Mouse (Mus musculus): ENCODE measurements at regions not wholly inside any gene's neighbourhood (a gene's known extent, or its start where the extent isn't known, plus 50 kb on each side); places are given as distances from the start of the nearest gene placed in this dataset.

DNA sequence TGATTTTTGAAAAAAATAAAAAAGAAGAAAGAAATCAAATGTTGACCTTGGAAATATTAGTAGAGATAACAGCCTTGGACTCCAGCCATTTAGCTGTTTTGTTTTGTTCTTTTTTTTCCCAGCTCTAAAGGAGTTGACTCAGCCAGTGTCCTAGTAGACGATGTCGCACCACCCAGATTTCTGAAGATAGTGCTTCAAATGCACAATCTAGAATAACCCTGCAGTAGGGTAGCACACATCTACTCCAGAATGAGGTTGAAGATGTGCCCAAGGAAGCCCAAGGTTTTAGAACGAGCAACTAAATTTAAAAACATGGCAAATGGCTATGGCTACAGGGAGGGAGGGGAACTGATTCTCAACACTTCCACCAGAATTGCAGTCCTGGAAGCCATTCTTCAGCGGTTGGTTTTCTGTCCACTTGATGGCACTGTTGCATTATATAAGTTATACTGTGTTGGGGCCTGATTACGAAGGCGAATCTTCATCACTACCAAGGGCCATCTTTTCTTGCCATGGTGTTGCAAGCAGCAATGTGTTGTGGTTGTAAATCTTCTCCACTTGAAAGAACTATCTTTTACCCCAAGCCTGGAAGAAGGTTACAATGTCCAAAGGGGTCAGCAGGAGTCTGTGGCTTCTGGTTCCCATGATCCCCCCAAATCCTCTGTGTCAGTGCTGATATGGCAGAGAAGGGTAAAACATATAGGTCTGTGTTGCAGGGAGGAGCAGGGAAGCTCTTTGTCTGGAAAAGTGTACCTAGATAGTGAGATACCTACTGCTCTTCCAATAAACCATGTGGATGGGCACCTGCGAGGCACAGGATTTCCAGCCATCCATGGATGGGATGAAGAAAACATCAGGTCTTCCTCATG is 330.6 kb downstream of the Zfp619 start:
- DNase-seq (ENCODE audit: low spot score), result peak; percentile 19
- H3K36me3 ChIP-seq, result no peaks in the 10 kb centered on the region
- no peaks in the 10 kb centered on the region for H3K9me3 ChIP-seq (replicated peaks)
- no peak overlapping the region for H3K27ac ChIP-seq (replicated peaks)
- H3K4me1 ChIP-seq, result no peaks in the 10 kb centered on the region
- H3K27me3 ChIP-seq (ENCODE audit: low read depth, poor library complexity, severe bottlenecking), result no peaks in the 10 kb centered on the region
- 53% methylated on average over 7 of the region's 7 CpGs for WGBS
- H3K4me3 ChIP-seq, result no peak overlapping the region

DNA sequence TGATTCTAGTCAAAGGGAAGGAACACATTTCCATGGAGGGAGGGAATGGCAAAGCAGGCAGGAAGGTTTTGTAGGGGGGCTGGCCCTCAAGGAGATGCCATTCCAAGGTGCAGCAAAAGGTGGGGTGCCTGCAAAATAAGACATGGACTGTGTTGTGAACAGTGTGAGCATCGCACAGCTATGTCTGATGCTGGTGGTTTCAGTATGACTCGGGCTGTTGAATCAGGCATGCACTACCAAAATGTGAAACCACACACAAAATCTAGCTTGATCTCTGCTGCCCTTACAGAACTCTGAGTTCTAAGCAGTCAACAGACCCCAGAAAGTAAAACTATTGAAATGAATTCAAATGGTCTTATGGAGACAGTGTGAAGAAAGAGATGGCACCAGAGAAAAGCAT is 339.7 kb downstream of the Zfp619 start:
- no peaks in the 10 kb centered on the region for H3K27me3 ChIP-seq (ENCODE audit: low read depth, poor library complexity, severe bottlenecking)
- H3K4me1 ChIP-seq, result no peaks in the 10 kb centered on the region
- H3K27ac ChIP-seq (replicated peaks), result no peak overlapping the region
- H3K9me3 ChIP-seq (replicated peaks), result no peaks in the 10 kb centered on the region
- no peak overlapping the region for H3K4me3 ChIP-seq
- 93% methylated on average over 2 of the region's 2 CpGs for WGBS
- no peak for DNase-seq (ENCODE audit: low spot score)
- no peaks in the 10 kb centered on the region for H3K36me3 ChIP-seq

DNA sequence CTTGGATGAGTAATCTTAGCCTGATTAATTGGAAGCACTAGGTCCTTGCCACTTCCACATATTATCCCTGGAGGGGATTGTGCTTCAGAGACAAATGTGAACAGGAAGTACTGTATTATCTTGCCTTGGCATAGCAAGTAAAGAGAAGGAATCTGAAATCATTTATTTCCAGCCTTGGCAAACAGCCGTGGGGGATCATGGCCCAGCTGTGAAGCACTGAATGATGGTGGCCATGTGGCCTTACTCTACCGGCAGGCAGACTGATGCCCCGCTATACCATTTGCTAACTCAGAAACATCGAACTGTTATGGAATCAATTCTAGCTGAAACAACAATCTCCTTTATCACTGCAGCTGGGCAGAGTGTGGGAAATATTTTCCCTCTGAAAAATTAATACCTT is 345.3 kb downstream of the Zfp619 start:
- H3K27me3 ChIP-seq (ENCODE audit: low read depth, poor library complexity, severe bottlenecking), result no peaks in the 10 kb centered on the region
- WGBS, result 94% methylated on average over 4 of the region's 4 CpGs

DNA sequence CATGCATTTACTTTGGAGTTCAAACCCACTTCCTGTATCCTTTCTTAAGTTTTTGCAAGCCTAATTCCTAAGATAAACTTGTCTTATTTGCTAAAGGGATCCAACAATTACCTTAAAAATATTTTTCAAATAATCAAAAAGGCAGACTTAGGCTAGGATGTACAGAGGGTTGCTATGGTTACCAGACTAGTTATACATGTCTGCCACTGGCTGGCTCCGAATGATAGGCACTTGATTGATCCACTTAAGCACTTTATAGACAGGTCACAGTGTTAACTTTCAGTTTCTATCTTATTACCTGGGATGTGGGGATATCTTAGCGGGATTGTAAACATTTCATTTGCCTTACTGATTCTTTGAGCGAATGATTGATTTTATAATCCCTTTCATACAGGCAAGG is 346.6 kb downstream of the Zfp619 start:
- Histone ChIP-seq H3K27me3 (ENCODE audit: low read depth, poor library complexity, severe bottlenecking) (no peaks in the 10 kb centered on the region), H3K27ac (replicated peaks) (no peak overlapping the region), H3K9me3 (replicated peaks) (no peaks in the 10 kb centered on the region), H3K36me3 (no peaks in the 10 kb centered on the region), H3K4me1 (peaks cover 13% of the 10 kb centered on the region), H3K4me3 (no peak overlapping the region)
- WGBS, result 79% methylated on average over 3 of the region's 3 CpGs
- DNase-seq (ENCODE audit: low spot score), result no peak

More for the DNA sequence above, 345.3 kb downstream of the Zfp619 start:
- no peak overlapping the region for H3K27ac ChIP-seq (replicated peaks)
- H3K4me3 ChIP-seq, result no peak overlapping the region
- H3K4me1 ChIP-seq, result peaks cover 12% of the 10 kb centered on the region
- H3K36me3 ChIP-seq, result no peaks in the 10 kb centered on the region
- no peaks in the 10 kb centered on the region for H3K9me3 ChIP-seq (replicated peaks)
- DNase-seq (ENCODE audit: low spot score), result no peak

DNA sequence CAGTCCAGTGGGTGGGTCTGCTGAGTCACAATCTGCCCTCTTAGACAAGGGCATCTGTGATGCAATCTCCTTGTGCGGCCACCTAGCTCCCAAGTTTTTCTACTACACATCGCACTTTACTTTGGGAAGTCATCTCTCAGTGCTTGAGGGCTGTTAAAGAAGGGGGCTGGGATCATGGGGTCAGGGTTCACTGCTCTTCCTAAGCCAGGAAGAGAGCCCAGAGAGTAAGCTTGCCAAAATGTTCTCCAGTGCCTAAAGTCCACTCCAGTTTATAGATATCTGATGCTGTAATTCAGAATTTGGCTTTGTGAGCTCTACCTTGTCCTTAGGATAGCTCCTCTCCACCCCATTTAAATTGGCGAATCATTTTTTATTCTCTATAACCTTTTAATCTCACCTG is 347.2 kb downstream of the Zfp619 start:
- H3K36me3 ChIP-seq, result no peaks in the 10 kb centered on the region
- H3K4me1 ChIP-seq, result peaks cover 13% of the 10 kb centered on the region
- 85% methylated on average over 3 of the region's 3 CpGs for WGBS
- no peak overlapping the region for H3K4me3 ChIP-seq
- DNase-seq (ENCODE audit: low spot score), result no peak
- no peaks in the 10 kb centered on the region for H3K9me3 ChIP-seq (replicated peaks)
- no peak overlapping the region for H3K27ac ChIP-seq (replicated peaks)
- H3K27me3 ChIP-seq (ENCODE audit: low read depth, poor library complexity, severe bottlenecking), result no peaks in the 10 kb centered on the region

DNA sequence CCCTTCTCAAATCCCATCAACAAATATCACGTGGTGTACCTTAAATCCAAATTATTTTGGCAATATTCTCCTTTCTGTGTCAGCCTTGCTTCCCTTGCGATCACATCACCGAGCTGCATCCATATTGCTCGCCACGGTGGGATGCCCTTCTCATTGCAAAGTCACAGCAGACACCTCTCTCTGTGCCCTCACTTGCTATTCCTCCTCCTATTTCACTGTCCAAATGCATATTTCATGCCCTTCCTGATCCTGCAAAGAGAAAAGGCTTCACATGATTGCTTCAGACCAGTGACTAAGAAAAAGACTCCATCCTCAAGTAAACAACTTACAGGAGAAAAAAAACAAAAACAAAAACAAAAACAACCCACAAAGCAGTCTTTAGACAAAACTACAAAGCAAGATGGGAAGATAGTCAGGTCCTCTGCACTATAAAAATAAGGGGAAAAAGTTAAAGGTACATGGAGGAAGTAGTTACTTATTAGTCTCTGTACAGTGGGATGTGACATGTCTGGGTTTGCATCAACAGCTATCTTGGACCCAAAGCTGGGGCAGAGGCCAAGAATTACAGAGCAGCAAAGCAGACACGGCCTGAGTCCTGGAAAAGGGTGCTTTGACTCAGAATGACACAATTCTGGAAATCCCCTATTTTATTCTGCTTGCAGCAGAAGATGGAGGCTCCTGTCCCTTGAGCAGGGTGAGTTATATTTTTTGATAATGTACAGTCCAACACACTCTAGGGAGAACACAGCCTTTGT is 349.3 kb downstream of the Zfp619 start:
- H3K9me3 ChIP-seq (replicated peaks), result no peaks in the 10 kb centered on the region
- H3K27ac ChIP-seq (replicated peaks), result no peak overlapping the region
- no peak for DNase-seq (ENCODE audit: low spot score)
- H3K36me3 ChIP-seq, result no peaks in the 10 kb centered on the region
- no peaks in the 10 kb centered on the region for H3K27me3 ChIP-seq (ENCODE audit: low read depth, poor library complexity, severe bottlenecking)
- H3K4me1 ChIP-seq, result peaks cover 13% of the 10 kb centered on the region
- H3K4me3 ChIP-seq, result no peak overlapping the region
- 70% methylated on average over 6 of the region's 6 CpGs for WGBS

DNA sequence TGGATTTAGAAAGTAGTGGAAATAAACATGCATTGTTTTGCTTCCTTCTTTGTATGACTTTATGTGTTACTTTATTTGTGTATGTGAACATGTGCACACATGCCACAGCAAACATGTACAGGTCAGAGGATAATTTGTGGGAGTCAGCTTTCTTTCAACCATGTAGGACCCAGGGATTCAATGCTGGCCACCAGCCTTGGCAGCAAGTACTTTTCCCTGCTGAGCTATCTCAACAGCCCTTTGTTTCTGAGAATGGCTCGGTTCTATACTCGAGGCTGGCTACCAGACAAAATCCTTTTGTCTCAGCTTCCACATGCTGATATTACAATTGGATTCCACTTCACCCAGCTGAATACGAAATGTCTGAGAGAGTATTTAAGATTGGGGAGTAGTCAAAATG is 349.9 kb downstream of the Zfp619 start:
- no peaks in the 10 kb centered on the region for H3K27me3 ChIP-seq (ENCODE audit: low read depth, poor library complexity, severe bottlenecking)
- no peak overlapping the region for H3K27ac ChIP-seq (replicated peaks)
- no peaks in the 10 kb centered on the region for H3K36me3 ChIP-seq
- H3K4me1 ChIP-seq, result peaks cover 13% of the 10 kb centered on the region
- H3K9me3 ChIP-seq (replicated peaks), result no peaks in the 10 kb centered on the region
- no peak for DNase-seq (ENCODE audit: low spot score)
- 18% methylated on average over 3 of the region's 3 CpGs for WGBS
- no peak overlapping the region for H3K4me3 ChIP-seq

DNA sequence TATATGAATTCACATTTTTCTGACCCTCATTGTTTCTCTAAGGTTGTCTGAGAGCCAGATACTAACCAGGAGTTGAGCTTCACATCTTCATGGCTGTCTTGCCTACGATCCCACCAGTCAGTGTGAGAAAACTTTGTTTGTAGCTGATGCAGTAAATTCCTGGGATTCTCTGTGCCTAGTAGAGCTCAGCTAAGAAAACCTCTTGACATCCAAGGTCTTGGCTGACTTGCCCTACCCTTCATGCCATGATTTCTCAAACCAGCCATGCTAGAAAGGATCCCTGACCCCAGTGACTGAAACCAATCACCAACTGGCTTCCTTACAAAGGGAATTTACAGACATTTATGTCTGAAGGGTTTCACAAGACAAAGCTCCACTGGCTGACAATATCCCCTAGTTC is 364.5 kb downstream of the Zfp619 start:
- WGBS, result 86% methylated on average over 1 of the region's 1 CpGs
- no peaks in the 10 kb centered on the region for H3K9me3 ChIP-seq (replicated peaks)

DNA sequence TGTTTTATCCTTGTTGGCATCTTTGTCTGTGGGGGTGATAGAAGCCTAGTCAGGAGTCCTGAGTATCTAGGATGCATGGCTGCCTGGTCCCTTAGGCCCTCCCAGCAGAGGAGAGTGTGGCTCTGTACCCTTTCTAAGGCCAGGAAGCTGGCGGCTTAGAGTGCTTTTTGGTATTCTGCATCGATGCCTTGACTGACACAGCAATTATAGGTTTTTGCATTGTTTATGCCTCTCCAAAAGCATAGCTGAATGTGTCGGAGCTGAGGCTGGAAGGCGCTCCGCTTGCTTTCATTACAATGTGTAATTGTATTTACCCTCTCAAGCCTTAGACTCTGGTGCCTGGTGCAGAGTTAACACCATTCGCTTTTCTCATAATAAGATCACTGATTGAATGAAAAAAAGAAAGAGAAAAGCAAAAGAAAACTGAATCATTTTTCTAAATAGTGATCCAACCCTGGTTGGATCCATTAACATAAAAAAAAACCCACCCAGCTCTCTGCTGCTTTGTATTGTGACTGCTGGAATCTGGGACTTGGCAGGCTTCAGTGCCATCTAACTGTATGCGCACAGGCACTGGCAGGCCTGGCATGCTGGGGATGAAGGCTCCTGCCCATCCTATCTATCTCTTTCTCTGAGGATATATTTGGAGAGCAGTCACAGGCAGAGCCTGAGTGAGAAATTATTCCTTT is 376.8 kb downstream of the Zfp619 start:
- Histone ChIP-seq H3K27ac (replicated peaks) (no peak overlapping the region), H3K9me3 (replicated peaks) (no peaks in the 10 kb centered on the region), H3K4me3 (no peak overlapping the region), H3K27me3 (ENCODE audit: low read depth, poor library complexity, severe bottlenecking) (no peaks in the 10 kb centered on the region), H3K4me1 (no peaks in the 10 kb centered on the region), H3K36me3 (no peaks in the 10 kb centered on the region)
- 70% methylated on average over 7 of the region's 7 CpGs for WGBS
- no peak for DNase-seq (ENCODE audit: low spot score)

More for the DNA sequence above, 364.5 kb downstream of the Zfp619 start:
- no peak overlapping the region for H3K27ac ChIP-seq (replicated peaks)
- DNase-seq (ENCODE audit: low spot score), result no peak
- H3K4me1 ChIP-seq, result no peaks in the 10 kb centered on the region
- no peak overlapping the region for H3K4me3 ChIP-seq
- H3K36me3 ChIP-seq, result no peaks in the 10 kb centered on the region
- no peaks in the 10 kb centered on the region for H3K27me3 ChIP-seq (ENCODE audit: low read depth, poor library complexity, severe bottlenecking)

DNA sequence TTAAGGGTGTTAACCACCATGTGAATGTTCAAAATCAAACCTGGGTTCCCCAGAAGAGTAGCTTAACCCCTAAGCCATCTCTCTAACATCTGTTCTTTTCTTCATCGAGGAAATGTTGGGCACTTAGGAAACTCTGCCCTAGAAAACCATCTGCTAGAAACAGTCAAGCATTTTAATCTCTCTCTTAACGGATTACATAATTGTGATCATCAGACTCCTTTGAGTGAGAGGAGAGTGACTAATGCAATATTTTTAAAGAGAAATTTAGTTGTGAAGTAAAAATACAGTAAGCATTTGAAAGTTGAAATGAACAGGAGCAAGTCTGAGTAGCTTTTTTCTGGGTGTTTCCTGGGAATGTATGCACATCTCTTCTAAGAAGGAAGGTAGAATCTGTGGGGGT is 379.4 kb downstream of the Zfp619 start:
- WGBS, result 90% methylated on average over 2 of the region's 2 CpGs
- Histone ChIP-seq H3K27me3 (ENCODE audit: low read depth, poor library complexity, severe bottlenecking) (no peaks in the 10 kb centered on the region), H3K4me1 (no peaks in the 10 kb centered on the region), H3K27ac (replicated peaks) (no peak overlapping the region), H3K9me3 (replicated peaks) (no peaks in the 10 kb centered on the region), H3K36me3 (no peaks in the 10 kb centered on the region), H3K4me3 (no peak overlapping the region)
- no peak for DNase-seq (ENCODE audit: low spot score)

DNA sequence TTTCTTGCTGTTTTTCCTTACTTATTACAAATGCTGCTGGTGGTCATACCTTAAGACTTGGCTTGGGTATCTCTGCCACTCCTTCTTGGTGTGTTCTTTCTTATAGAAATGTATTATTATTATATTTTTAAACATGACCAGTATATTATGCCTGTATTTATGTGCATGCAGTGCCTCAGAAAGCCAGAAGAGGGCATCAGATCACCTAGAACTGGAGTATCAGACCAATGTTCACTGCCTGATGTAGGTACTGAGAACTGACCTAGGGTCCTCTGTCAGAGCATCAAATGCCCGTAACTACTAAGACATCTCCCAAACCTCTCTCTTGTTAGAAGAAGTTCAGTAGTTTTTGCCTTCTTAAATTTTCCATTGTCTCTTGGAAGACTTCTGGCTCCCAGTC is 380.7 kb downstream of the Zfp619 start:
- no peak overlapping the region for H3K27ac ChIP-seq (replicated peaks)
- H3K4me3 ChIP-seq, result no peak overlapping the region
- 92% methylated on average over 1 of the region's 1 CpGs for WGBS
- no peaks in the 10 kb centered on the region for H3K36me3 ChIP-seq
- DNase-seq (ENCODE audit: low spot score), result no peak
- no peaks in the 10 kb centered on the region for H3K9me3 ChIP-seq (replicated peaks)
- H3K27me3 ChIP-seq (ENCODE audit: low read depth, poor library complexity, severe bottlenecking), result no peaks in the 10 kb centered on the region
- H3K4me1 ChIP-seq, result no peaks in the 10 kb centered on the region

DNA sequence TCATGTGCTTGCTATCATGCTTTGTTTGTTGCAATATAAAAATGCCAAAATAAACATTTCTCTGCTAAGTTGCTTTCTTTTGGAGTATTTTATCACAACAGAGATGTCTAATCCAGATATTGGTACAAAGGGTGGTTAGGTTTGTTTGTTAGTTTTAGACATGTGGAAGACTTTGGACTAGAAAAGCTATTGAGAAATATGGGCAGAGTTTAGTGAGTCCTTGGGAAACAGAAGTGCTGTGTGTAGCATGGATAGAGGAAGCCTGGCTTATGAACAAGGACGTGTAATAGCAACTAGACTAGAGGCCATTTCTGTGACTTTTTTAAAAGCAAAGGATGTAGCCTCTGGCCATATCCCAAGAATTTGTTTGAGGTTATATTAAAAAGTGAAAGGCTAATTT is 416.4 kb downstream of the Zfp619 start:
- 87% methylated on average over 1 of the region's 1 CpGs for WGBS
- H3K27me3 ChIP-seq (ENCODE audit: low read depth, poor library complexity, severe bottlenecking), result no peaks in the 10 kb centered on the region
- no peak for DNase-seq (ENCODE audit: low spot score)
- H3K4me1 ChIP-seq, result no peaks in the 10 kb centered on the region
- H3K9me3 ChIP-seq (replicated peaks), result no peaks in the 10 kb centered on the region
- no peaks in the 10 kb centered on the region for H3K36me3 ChIP-seq
- no peak overlapping the region for H3K27ac ChIP-seq (replicated peaks)
- H3K4me3 ChIP-seq, result no peak overlapping the region

DNA sequence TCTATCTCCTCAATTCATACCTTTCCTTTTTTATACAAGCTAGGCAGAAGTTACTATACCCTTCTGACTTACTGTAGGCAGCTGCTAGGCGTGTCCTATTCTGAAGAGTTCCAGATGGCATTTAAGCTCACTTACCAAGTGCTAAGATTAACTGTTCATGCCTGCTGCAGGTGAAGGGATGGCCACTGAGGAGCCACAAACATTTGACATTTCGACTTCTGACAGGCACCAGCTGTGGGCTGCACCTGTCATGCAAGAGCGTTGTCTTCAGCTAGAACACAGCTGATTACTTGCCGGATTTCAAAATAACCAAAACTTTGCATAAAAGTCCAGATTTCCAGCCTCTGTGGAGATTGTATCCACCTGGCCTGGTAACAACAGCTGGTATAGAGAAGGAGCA is 419.7 kb downstream of the Zfp619 start:
- WGBS, result 88% methylated on average over 4 of the region's 4 CpGs
- DNase-seq (ENCODE audit: low spot score), result no peak
- Histone ChIP-seq H3K27ac (replicated peaks) (no peak overlapping the region), H3K4me1 (no peaks in the 10 kb centered on the region), H3K36me3 (no peaks in the 10 kb centered on the region), H3K9me3 (replicated peaks) (no peaks in the 10 kb centered on the region), H3K4me3 (no peak overlapping the region), H3K27me3 (ENCODE audit: low read depth, poor library complexity, severe bottlenecking) (no peaks in the 10 kb centered on the region)

All from midbrain, embryonic 10.5 days (tissue).